Mouse (Mus musculus): Measurements from ENCODE around the gene Pcp4.
"Not testable (repeated sequence)": the region's sequence is repeated elsewhere in the genome, so short reads cannot be mapped to it uniquely, and the experiment has no call there.

Gene Pcp4

DNA sequence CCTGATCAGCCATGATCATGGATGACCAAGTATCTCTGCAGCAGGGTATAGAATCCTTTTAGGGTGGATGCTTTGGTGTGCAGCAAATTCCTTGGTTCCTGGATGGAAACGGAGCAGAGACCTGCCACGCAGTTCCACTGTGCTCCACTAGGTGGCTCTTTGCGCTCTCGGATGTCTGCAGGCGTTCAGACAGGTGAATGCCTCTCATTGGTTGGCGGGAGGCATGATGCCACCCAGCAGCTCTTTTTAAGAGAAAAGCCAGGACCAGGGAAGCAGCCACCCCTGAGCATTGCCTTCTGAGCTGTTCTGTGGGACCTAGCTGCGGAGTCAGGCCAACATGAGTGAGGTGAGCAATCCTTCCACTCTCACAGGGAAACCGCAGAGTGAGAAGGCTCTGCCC lies at the start of gene Pcp4:
Gene Pcp4, plus strand, starts transcription at position 162 of the 400 bp plus-strand sequence.
- DNase-seq (ENCODE audit: low spot score): peak; percentile 16

DNA sequence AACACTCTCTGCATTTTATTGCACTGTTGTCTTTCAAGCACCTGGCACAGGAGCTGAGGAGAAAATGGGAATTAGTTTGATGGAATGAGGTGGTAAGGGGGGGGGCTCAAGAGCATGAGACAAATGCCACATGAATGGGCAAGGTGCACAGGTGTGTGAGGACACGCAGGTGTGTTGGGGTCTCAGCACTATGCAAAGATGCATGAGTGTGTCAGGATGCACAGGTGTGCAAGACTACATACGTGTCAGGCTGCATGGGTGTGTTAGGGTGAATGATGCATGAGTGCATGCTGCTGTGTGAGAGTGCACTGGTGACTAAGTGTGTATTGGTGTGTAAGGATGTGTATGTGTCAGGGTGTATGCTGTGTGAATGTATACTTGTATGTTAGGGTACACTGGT lies 42.4 kb upstream of the Pcp4 start:
- no peak for DNase-seq (ENCODE audit: low spot score)

- DNase-seq (ENCODE audit: low spot score): no peak
Observed at GRCm38 (mm10) chr16:96426671-96427070, 40.7 kb upstream of the Pcp4 start.

DNA sequence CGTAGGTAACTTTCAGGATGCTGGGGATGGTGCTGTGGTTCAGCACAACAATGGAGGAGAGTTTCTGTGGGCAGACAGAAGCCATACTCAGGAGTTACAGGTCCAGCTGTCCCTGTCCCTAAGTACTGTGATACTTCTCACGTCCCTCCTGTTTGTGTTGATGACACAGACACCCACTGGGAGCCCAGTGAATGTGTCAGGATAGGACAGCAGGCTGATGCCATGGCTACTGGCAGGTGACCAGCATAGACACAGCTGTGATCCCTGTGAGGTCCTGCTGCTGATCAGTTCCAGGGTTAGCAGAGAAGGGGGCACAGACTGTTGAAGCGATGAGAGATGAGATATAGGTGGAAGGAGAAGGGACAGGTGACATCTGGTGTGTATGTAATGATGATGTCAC lies 38.4 kb upstream of the Pcp4 start:
- DNase-seq (ENCODE audit: low spot score): no peak

GRCm38 (mm10) chr16:96433266-96433665 lies 34.1 kb upstream of the Pcp4 start:
- DNase-seq (ENCODE audit: low spot score): no peak

- DNase-seq (ENCODE audit: low spot score): no peak
Observed at GRCm38 (mm10) chr16:96434024-96434785, 33.2 kb upstream of the Pcp4 start.

DNA sequence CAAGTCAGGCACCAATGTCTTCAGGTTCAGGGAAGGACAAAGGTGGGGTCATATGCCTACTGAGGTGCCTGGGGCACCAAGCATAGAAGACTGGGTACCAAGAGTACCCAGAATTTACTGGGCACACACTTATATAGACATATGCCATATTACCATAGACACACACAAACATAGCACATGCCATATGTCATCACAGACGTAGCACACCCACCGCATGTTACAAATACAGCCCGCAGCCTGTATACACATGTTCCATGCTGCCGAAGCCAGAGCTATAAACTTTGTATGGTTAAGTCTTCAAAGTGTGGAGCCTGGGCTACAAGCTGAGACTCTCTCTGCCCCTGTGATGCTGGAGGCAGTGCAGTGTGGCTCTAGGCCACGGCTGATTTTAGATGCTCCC lies 28.5 kb upstream of the Pcp4 start:
- DNase-seq (ENCODE audit: low spot score): no peak

GRCm38 (mm10) chr16:96439682-96440081 lies 27.7 kb upstream of the Pcp4 start:
- no peak for DNase-seq (ENCODE audit: low spot score)

DNA sequence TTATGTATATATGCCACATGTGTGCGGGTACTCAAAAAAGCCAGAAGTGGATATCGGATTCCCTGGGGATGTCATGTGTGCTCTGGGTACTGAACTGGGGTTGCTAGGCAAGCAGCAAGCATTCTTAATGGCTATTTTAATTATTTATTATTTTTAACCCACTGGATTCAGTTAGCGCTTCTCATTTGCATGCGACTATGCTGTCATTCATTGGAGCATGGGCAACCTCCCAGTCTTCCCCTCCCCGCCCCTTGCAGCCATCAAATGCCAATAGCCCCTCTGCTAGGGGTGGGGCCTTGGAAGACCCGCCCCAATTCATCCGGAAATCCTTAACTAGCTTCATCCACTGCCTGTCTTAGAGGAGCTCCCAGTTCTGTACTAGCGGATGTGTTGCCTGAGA lies 26.5 kb upstream of the Pcp4 start:
- no peak for DNase-seq (ENCODE audit: low spot score)

- DNase-seq (ENCODE audit: low spot score): no peak
Observed at GRCm38 (mm10) chr16:96441826-96442225, 25.6 kb upstream of the Pcp4 start.

DNA sequence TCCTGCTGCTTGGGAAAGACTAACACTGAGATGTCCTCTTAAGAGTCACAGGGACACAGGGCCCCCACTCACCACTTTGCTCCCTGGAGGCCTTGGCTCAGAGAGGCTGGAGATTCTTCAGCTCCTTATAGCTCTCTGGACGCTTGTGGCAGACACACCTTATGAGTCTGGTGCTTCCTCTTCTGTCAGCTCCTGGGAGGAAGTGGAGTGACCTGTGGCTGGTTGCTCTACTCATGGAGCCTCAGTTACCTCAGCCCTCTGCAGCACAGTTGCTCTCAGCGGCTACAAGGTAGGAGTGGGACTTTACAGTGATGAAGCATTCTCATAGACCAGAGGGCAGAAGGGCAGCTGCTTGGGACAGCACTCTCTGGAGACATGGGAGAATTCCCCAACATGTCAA lies 23.9 kb upstream of the Pcp4 start, which contains the start of gene Itgb2l:
Gene Itgb2l, minus strand, starts transcription at position 152 of the 400 bp plus-strand sequence.
- no peak for DNase-seq (ENCODE audit: low spot score)

GRCm38 (mm10) chr16:96450871-96451270 lies 16.5 kb upstream of the Pcp4 start:
- DNase-seq (ENCODE audit: low spot score): not testable (repeated sequence)

- no peak for DNase-seq (ENCODE audit: low spot score)
Observed at GRCm38 (mm10) chr16:96454086-96454485, 13.3 kb upstream of the Pcp4 start.

DNA sequence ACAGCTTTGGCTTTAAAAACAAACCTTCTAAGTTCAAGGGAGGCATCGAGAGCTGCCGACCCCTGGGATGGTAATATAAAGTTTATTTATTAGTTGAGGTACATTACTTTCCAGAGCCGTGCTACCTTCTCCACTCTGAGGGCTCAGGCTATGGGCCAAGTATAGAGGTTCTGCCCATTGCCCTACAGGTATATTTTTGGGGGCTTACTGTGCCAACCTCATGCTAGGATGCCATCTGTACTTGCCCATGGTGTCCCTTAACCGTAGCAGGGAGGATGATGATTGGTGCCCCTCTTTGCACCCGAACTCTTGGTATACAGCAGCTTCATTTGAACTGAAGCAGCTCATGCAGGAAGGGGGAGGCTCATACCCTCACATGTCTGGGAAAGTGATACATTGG lies 9.8 kb upstream of the Pcp4 start:
- no peak for DNase-seq (ENCODE audit: low spot score)

- DNase-seq (ENCODE audit: low spot score): no peak
Observed at GRCm38 (mm10) chr16:96459356-96459755, 8.1 kb upstream of the Pcp4 start.

DNA sequence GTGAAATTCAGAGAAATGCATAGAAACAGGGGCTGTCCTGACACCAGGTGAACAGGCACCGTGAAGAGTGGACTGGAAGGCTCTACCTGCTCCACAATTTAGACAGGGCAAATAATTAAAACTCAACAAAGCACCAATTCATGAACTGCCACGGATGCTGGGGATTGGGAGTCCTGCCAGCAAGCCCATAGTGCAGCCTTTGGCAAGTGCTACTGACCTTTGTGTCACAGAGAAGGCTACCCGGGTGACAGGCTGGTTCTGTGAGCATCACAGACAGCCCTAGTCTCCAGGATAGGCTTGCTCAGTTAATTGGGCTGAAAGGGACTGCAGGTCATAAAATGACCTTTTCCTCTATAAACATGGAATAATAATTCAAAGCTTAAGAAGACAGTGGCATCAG lies 6.6 kb upstream of the Pcp4 start:
- DNase-seq (ENCODE audit: low spot score): no peak

GRCm38 (mm10) chr16:96468011-96468410 lies 605 bp downstream of the Pcp4 start:
- no peak for DNase-seq (ENCODE audit: low spot score)

- no peak for DNase-seq (ENCODE audit: low spot score)
Observed at GRCm38 (mm10) chr16:96468698-96469097, 1.3 kb downstream of the Pcp4 start.

DNA sequence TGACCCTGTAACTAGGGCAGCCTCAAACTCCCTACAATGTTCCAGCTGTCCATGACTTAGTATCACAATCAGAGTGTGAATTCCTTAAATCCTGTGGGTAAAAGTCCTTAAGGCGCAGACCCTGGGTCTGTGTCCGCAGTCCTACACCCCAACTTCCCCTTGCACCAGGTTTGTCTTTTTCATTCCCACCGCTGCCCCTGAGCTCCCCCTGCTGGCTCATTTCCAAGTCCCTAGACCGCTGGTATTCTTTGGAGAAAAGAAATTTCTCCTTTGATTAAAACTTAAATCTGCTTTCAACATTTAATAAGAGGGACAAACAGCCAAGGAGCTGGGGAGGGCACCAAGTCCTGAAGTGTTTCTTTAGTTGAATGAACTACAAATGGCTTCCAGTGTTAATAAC lies 2.2 kb downstream of the Pcp4 start:
- no peak for DNase-seq (ENCODE audit: low spot score)

DNA sequence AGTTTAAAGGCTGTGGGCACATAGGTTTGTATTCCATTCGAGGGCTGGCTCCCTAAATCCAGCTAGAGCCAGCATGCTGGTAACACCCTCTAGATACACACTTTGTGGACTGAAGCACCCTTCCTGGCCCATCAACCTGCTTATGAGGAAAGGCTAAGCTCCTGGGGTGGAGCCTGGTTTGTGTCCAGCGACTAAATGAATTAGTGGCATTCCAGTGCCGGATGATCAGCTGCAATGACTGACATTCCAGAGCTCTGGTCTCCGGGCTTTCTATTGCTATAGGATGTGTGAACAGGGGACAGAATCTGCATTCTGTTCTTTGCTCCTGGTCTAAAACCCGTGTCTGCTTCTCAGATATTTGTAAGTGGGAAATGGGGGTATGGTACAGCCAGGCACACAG lies 5.0 kb downstream of the Pcp4 start:
- DNase-seq (ENCODE audit: low spot score): no peak

- DNase-seq (ENCODE audit: low spot score): no peak
Observed at GRCm38 (mm10) chr16:96472816-96473215, 5.4 kb downstream of the Pcp4 start.

DNA sequence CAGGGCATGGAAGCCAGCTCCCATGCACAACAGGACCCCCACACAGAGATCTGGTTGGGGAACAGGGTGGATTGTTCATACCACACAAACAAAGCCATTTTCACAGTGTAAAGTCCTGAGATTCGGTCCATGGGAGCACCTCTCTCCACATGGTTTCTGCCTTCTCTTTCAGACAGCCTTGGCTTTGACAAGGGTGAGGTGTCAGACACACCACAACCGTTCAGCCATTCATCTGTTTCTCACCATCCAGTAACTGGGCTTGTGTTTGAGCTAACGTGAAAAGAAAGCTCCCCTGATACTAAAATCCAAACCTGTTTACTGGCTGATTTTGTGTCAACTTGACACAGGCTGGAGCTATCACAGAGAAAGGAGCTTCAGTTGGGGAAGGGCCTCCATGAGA lies 6.8 kb downstream of the Pcp4 start:
- no peak for DNase-seq (ENCODE audit: low spot score)

- DNase-seq (ENCODE audit: low spot score): no peak
Observed at GRCm38 (mm10) chr16:96481791-96482190, 14.4 kb downstream of the Pcp4 start.

DNA sequence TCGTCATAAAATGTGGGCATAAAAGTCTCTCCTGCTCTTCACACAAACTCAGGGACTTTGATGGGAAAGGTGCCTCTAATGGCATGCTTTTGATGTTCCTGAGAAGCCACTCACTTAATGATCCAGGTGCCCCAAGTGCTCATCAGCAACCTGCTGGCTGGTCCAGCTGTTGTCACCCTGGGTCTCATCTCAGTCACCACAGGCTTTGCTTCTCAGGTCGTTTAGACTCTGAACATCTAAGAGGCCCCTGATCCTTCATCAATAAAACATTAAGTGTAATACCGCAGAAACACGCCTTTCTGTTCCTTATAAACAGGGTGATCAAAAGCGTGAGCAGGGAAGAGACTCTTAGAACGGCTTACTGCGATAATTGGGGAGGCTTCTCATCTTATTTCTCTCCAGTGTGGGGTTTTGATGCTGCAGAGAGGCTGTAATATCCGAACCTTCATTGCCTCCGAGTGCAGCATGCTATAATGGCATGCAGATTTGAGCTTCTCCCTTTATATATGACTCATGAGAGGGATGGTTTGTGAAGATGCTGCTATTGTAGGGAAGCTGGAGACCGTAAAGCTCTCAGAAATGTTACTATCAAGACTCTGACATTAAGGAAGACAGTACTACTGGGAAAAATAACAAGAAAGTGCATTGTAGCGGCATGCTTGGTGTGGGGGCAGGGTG lies 19.7 kb downstream of the Pcp4 start:
- no peak for DNase-seq (ENCODE audit: low spot score)
